Mouse (Mus musculus) left cerebral cortex, postnatal 36 days (tissue): Measurements from ENCODE around the gene Sytl3. TPM values are rescaled to one million over a fixed set of nuclear protein-coding genes. Genes with fewer than 3 reads are reported as not detected.

Experiments
- DNase-seq, 2 experiments: peaks; one replicate each; pipeline ENCODE4 v3.0.0; 2021 to 2022; ENCODE audit warnings: low spot score in 2 of 2, mixed read lengths in 1 of 2
- intact Hi-C: fragments of 180-260 bp; cut with DNase I; formaldehyde crosslinking; loops from one replicate; pipeline ENCODE4 v1.15.1; 2025
- total RNA-seq, 2 experiments: library from RNA; stranded (reverse); gene quantifications; 2 replicates each; pipeline ENCODE4 v1.2.3; 2021

Sytl3 gene
- total RNA-seq, 2 experiments from 2014 or later, result 1.0 TPM; not detected in 1

- intact Hi-C loops, result no loop called here
Measured at GRCm38 (mm10) chr17:6729244-6729742, 70.4 kb downstream of the Sytl3 start.

GRCm38 (mm10) chr17:6731132-6731531 lies 72.2 kb downstream of the Sytl3 start:
- intact Hi-C loops, result no loop called here

More at GRCm38 (mm10) chr17:6729244-6729742, 70.4 kb downstream of the Sytl3 start:
- DNase-seq, result no peak

GRCm38 (mm10) chr17:6731634-6732033 lies 72.7 kb downstream of the Sytl3 start:
- no peak for DNase-seq
- intact Hi-C loops, result no loop called here

More at GRCm38 (mm10) chr17:6731132-6731531, 72.2 kb downstream of the Sytl3 start:
- DNase-seq, result no peak

- intact Hi-C loops, result no loop called here
- DNase-seq, result no peak
Measured at GRCm38 (mm10) chr17:6732665-6733064, 73.8 kb downstream of the Sytl3 start.

- intact Hi-C loops, result no loop called here
- DNase-seq, result no peak
Measured at GRCm38 (mm10) chr17:6733322-6733875, 74.5 kb downstream of the Sytl3 start.

GRCm38 (mm10) chr17:6734746-6735441 lies 76.0 kb downstream of the Sytl3 start:
- intact Hi-C loops, result no loop called here
- DNase-seq, result no peak

- no peak for DNase-seq
- intact Hi-C loops, result no loop called here
Measured at GRCm38 (mm10) chr17:6736306-6737272, 77.7 kb downstream of the Sytl3 start.

- no peak for DNase-seq
- intact Hi-C loops, result no loop called here
Measured at GRCm38 (mm10) chr17:6737273-6737997, 78.5 kb downstream of the Sytl3 start.

- intact Hi-C loops, result no loop called here
- no peak for DNase-seq
Measured at GRCm38 (mm10) chr17:6738836-6739235, 79.9 kb downstream of the Sytl3 start.

GRCm38 (mm10) chr17:6739266-6739665 lies 80.4 kb downstream of the Sytl3 start:
- DNase-seq, result no peak
- intact Hi-C loops, result no loop called here

- intact Hi-C loops, result no loop called here
- no peak for DNase-seq
Measured at GRCm38 (mm10) chr17:6739756-6740155, 80.9 kb downstream of the Sytl3 start.

- DNase-seq, result no peak
Measured at GRCm38 (mm10) chr17:6740331-6741170, 81.7 kb downstream of the Sytl3 start.

GRCm38 (mm10) chr17:6741271-6741670 lies 82.4 kb downstream of the Sytl3 start:
- no peak for DNase-seq
- intact Hi-C loops, result no loop called here

More at GRCm38 (mm10) chr17:6740331-6741170, 81.7 kb downstream of the Sytl3 start:
- intact Hi-C loops, result no loop called here

GRCm38 (mm10) chr17:6742083-6743038 lies 83.5 kb downstream of the Sytl3 start:
- DNase-seq, result no peak
- intact Hi-C loops, result no loop called here

GRCm38 (mm10) chr17:6743039-6743575 lies 84.2 kb downstream of the Sytl3 start:
- no peak for DNase-seq
- intact Hi-C loops, result no loop called here

GRCm38 (mm10) chr17:6743787-6744239 lies 84.9 kb downstream of the Sytl3 start:
- intact Hi-C loops, result no loop called here
- DNase-seq, result no peak

GRCm38 (mm10) chr17:6744366-6744765 lies 85.5 kb downstream of the Sytl3 start:
- DNase-seq, result no peak
- intact Hi-C loops, result no loop called here
